Mouse (Mus musculus) intestine, postnatal 0 days (tissue): Measurements from ENCODE around the gene Tmem178b. TPM values are rescaled to one million over a fixed set of nuclear protein-coding genes. Genes with fewer than 3 reads are reported as not detected.

Source experiments
- ATAC-seq: fragments of 200-750 bp; cut with Nextera tagmentation; 2 replicates; pipeline ENCODE4 v1.8.0; 2017; ENCODE audit warnings: mild to moderate bottlenecking, moderate TSS enrichment, moderate library complexity
- H3K27ac ChIP-seq: fragments of 300-500 bp; sonication (generic); 2 replicates; pipeline ENCODE4 v1.5.1; 2014; ENCODE audit warnings: mild to moderate bottlenecking, low read depth, low read length, moderate library complexity
- H3K27me3 ChIP-seq: fragments of 300-500 bp; sonication (generic); replicated peaks from 2 replicates; pipeline ENCODE4 v1.6.1; 2014; ENCODE audit warnings: low read length, mixed read lengths; ENCODE audit not compliant: control insufficient read depth, insufficient read depth
- H3K36me3 ChIP-seq: fragments of 300-500 bp; sonication (generic); 2 replicates; pipeline ENCODE4 v1.6.1; 2014; ENCODE audit warnings: mild to moderate bottlenecking, moderate library complexity; ENCODE audit not compliant: control insufficient read depth, insufficient read depth
- H3K4me1 ChIP-seq: fragments of 300-500 bp; sonication (generic); replicated peaks from 2 replicates; pipeline ENCODE4 v1.6.1; 2014; ENCODE audit warnings: antibody characterized with exemption, low read length, mixed read lengths; ENCODE audit not compliant: control insufficient read depth, insufficient read depth
- H3K4me2 ChIP-seq: fragments of 300-500 bp; sonication (generic); replicated peaks from 2 replicates; pipeline ENCODE4 v1.6.1; 2014; ENCODE audit warnings: low read depth, mild to moderate bottlenecking, moderate library complexity
- H3K4me3 ChIP-seq: fragments of 300-500 bp; sonication (generic); 2 replicates; pipeline ENCODE4 v1.5.1; 2014; ENCODE audit warnings: low read depth, low read length
- H3K9ac ChIP-seq: fragments of 300-500 bp; sonication (generic); 2 replicates; pipeline ENCODE4 v1.6.1; 2014; ENCODE audit warnings: mild to moderate bottlenecking, low read depth, low read length
- H3K9me3 ChIP-seq: fragments of 300-500 bp; sonication (generic); 2 replicates; pipeline ENCODE4 v1.6.1; 2016; ENCODE audit warnings: mixed run types; ENCODE audit not compliant: control insufficient read depth
- CTCF ChIP-seq: sonication (generic); IDR thresholded peaks from 2 replicates; pipeline ENCODE4 v1.5.1; 2016; ENCODE audit warnings: low read depth, mild to moderate bottlenecking, control low read depth, antibody characterized with exemption, moderate library complexity
- WGBS: fragments of 180-500 bp; shearing (Covaris S2); extraction: QIAGEN DNeasy Blood & Tissue Kit; methylation state at CpG from one replicate; pipeline ENCODE4 v1.1.7; 2014; 5-methylcytosine and 5-hydroxymethylcytosine counted together
- polyA plus RNA-seq: library from polyadenylated mRNA; unstranded; fragments of >200 nt; fragmentation: Nextera tagmentation; extraction: Ambion mirVana; gene quantifications from 2 replicates; pipeline ENCODE4 v1.2.1, GENCODE M21; 2015

Tmem178b gene
- polyA plus RNA-seq, 1 experiment from 2014 or later, result 0.60 TPM

- H3K4me2 ChIP-seq, result no peak overlapping the region
- H3K27ac ChIP-seq, result no peak overlapping the region
- H3K4me3 ChIP-seq, result no peak overlapping the region
- H3K27me3 ChIP-seq, result no peaks in the 10 kb centered on the region
- ATAC-seq, result no peak
- no peaks in the 10 kb centered on the region for H3K36me3 ChIP-seq
- no peak overlapping the region for H3K9ac ChIP-seq
- no peak for TF ChIP-seq CTCF
- H3K9me3 ChIP-seq, result no peaks in the 10 kb centered on the region
- H3K4me1 ChIP-seq, result no peaks in the 10 kb centered on the region
Observed at GRCm38 (mm10) chr6:40123960-40124359, 250.9 kb downstream of the Tmem178b start.

- Histone ChIP-seq H3K4me3 (no peak overlapping the region), H3K9me3 (no peaks in the 10 kb centered on the region), H3K36me3 (no peaks in the 10 kb centered on the region), H3K27me3 (no peaks in the 10 kb centered on the region), H3K27ac (no peak overlapping the region), H3K4me2 (no peak overlapping the region), H3K4me1 (no peaks in the 10 kb centered on the region), H3K9ac (no peak overlapping the region)
- ATAC-seq, result no peak
- no peak for TF ChIP-seq CTCF
- WGBS, result 71% methylated on average over 6 of the region's 6 CpGs
Observed at GRCm38 (mm10) chr6:40128716-40129115, 255.6 kb downstream of the Tmem178b start.

GRCm38 (mm10) chr6:40131936-40132335, 258.9 kb downstream of the Tmem178b start:
- Histone ChIP-seq H3K4me3 (no peak overlapping the region), H3K27ac (no peak overlapping the region), H3K9ac (no peak overlapping the region), H3K36me3 (no peaks in the 10 kb centered on the region), H3K4me2 (no peak overlapping the region), H3K4me1 (no peaks in the 10 kb centered on the region), H3K27me3 (no peaks in the 10 kb centered on the region), H3K9me3 (no peaks in the 10 kb centered on the region)
- no peak for ATAC-seq
- TF ChIP-seq CTCF, result no peak
- 97% methylated on average over 1 of the region's 1 CpGs for WGBS

GRCm38 (mm10) chr6:40133436-40133835, 260.4 kb downstream of the Tmem178b start:
- Histone ChIP-seq H3K9me3 (no peaks in the 10 kb centered on the region), H3K9ac (no peak overlapping the region), H3K27me3 (no peaks in the 10 kb centered on the region), H3K4me3 (no peak overlapping the region), H3K27ac (no peak overlapping the region), H3K36me3 (no peaks in the 10 kb centered on the region), H3K4me1 (no peaks in the 10 kb centered on the region), H3K4me2 (no peak overlapping the region)
- ATAC-seq, result no peak
- TF ChIP-seq CTCF, result no peak
- WGBS, result 63% methylated on average over 6 of the region's 6 CpGs

GRCm38 (mm10) chr6:40135716-40136115, 262.6 kb downstream of the Tmem178b start:
- H3K9me3 ChIP-seq, result no peaks in the 10 kb centered on the region
- H3K4me2 ChIP-seq, result no peak overlapping the region
- H3K4me3 ChIP-seq, result no peak overlapping the region
- H3K9ac ChIP-seq, result no peak overlapping the region
- H3K4me1 ChIP-seq, result no peaks in the 10 kb centered on the region
- no peaks in the 10 kb centered on the region for H3K36me3 ChIP-seq
- no peak for ATAC-seq
- H3K27ac ChIP-seq, result no peak overlapping the region
- 72% methylated on average over 6 of the region's 6 CpGs for WGBS
- no peak for TF ChIP-seq CTCF
- H3K27me3 ChIP-seq, result no peaks in the 10 kb centered on the region

GRCm38 (mm10) chr6:40137346-40137745, 264.3 kb downstream of the Tmem178b start:
- Histone ChIP-seq H3K4me1 (no peaks in the 10 kb centered on the region), H3K27me3 (no peaks in the 10 kb centered on the region), H3K4me3 (no peak overlapping the region), H3K36me3 (no peaks in the 10 kb centered on the region), H3K4me2 (no peak overlapping the region), H3K9me3 (no peaks in the 10 kb centered on the region), H3K9ac (no peak overlapping the region), H3K27ac (no peak overlapping the region)
- WGBS, result 77% methylated on average over 6 of the region's 6 CpGs
- TF ChIP-seq CTCF, result no peak
- ATAC-seq, result no peak

- TF ChIP-seq CTCF, result no peak
- H3K9ac ChIP-seq, result no peak overlapping the region
- no peaks in the 10 kb centered on the region for H3K27me3 ChIP-seq
- H3K4me3 ChIP-seq, result no peak overlapping the region
- ATAC-seq, result no peak
- H3K4me2 ChIP-seq, result no peak overlapping the region
- no peaks in the 10 kb centered on the region for H3K36me3 ChIP-seq
- H3K9me3 ChIP-seq, result no peaks in the 10 kb centered on the region
- WGBS, result 79% methylated on average over 7 of the region's 7 CpGs
- H3K27ac ChIP-seq, result no peak overlapping the region
- no peaks in the 10 kb centered on the region for H3K4me1 ChIP-seq
Observed at GRCm38 (mm10) chr6:40137831-40138520, 264.9 kb downstream of the Tmem178b start.
